Mouse (Mus musculus): ENCODE results near the gene Gabbr2. TPM values are rescaled to one million over a fixed set of nuclear protein-coding genes. Genes with fewer than 3 reads are reported as not detected.

The Gabbr2 gene
- total RNA-seq, 2 experiments from 2014 or later, result 0.05 TPM; not detected in 1

- DNase-seq (ENCODE audit: low spot score), result no peak
These were observed 74.9 kb downstream of the Gabbr2 start for GRCm38 (mm10) chr4:46916786-46917185.

- DNase-seq (ENCODE audit: low spot score), result no peak
These were observed 75.7 kb downstream of the Gabbr2 start for GRCm38 (mm10) chr4:46915934-46916333.

DNA sequence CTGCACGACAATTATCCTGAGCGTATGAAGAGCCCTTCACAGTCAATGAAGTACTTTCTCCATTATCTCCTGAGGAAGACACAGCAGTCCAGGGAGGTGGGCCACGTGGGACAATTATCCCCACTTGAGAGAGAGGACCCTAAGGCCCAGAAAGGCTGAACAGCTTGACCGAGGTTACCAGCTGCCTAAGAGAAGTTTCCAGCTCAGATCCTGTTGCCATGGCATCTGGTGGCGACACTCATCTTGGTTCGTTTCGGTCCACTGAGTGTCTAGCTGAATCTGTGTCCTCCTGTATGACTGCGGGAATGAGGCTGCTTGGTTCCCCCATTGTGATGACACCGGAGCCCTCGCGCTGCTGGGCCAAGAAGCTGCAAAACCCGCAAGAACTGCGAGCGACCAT is 76.2 kb downstream of the Gabbr2 start:
- DNase-seq (ENCODE audit: low spot score), result no peak

- no peak for DNase-seq (ENCODE audit: low spot score)
These were observed 77.1 kb downstream of the Gabbr2 start for GRCm38 (mm10) chr4:46914606-46915005.

GRCm38 (mm10) chr4:46906036-46906691 is 85.5 kb downstream of the Gabbr2 start:
- DNase-seq (ENCODE audit: low spot score), result no peak

DNA sequence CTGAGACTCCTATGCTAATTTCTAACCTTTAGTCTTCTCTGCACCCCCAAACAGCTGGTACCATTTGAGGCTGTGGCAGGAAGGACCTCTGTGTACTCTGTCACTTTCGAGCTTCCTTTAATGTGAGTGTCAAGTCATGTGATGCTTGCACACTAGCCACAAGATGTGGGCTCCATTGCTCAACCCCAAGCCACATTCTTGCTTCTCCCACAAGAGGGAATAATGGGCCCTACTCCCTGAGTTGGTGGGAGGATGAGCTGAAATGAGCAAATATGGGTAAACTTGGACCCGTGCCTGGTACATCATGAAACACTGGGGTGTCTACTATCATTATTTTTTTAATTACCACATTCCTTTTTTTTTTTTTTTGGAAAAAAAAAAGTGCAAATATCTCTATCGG is 86.5 kb downstream of the Gabbr2 start:
- DNase-seq (ENCODE audit: low spot score), result no peak

GRCm38 (mm10) chr4:46904129-46904528 is 87.5 kb downstream of the Gabbr2 start:
- no peak for DNase-seq (ENCODE audit: low spot score)

DNA sequence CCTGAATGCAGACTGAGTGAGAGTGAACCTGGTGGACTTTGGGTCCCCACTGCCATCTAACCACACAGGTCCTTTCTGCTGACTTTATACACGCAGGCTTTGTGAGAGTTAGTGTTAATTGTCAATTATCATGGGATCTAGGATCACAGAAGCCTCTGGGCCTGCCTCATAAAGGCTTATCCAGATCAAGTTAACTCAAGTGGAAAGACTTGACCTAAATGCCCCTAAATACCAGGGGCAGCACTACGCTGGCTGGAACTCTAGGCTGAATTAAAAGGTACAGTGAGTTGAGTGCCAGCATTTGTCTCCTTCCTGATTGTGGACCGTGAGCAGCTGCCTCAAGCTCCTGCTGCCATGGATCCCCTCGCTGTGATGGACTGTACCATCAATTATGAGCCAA is 93.1 kb downstream of the Gabbr2 start:
- no peak for DNase-seq (ENCODE audit: low spot score)

- DNase-seq (ENCODE audit: low spot score), result no peak
These were observed 93.9 kb downstream of the Gabbr2 start for GRCm38 (mm10) chr4:46897634-46898399.

DNA sequence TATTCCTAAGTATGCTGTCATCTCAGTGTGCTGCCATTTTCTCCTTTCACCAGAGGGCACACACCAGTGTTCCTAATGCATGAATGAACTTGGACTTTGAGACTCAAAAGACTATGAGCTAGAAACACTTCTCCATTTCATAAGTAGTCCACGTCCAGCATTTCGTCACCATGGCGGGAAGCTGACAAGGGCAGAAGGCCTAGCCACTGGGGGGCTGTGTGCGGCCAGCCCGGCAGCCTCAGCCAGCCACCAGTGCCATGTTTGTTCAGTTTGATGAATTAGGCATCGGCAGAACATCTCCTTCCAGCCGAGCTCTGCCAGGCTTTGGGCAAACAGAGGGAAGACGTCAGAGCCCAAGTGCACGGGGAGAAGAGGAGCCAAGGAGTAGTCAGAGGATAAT is 97.5 kb downstream of the Gabbr2 start:
- no peak for DNase-seq (ENCODE audit: low spot score)

- no peak for DNase-seq (ENCODE audit: low spot score)
These were observed 102.5 kb downstream of the Gabbr2 start for GRCm38 (mm10) chr4:46889175-46889574.

- no peak for DNase-seq (ENCODE audit: low spot score)
These were observed 105.9 kb downstream of the Gabbr2 start for GRCm38 (mm10) chr4:46885627-46886383.

- DNase-seq (ENCODE audit: low spot score), result no peak
These were observed 107.5 kb downstream of the Gabbr2 start for GRCm38 (mm10) chr4:46884132-46884531.

DNA sequence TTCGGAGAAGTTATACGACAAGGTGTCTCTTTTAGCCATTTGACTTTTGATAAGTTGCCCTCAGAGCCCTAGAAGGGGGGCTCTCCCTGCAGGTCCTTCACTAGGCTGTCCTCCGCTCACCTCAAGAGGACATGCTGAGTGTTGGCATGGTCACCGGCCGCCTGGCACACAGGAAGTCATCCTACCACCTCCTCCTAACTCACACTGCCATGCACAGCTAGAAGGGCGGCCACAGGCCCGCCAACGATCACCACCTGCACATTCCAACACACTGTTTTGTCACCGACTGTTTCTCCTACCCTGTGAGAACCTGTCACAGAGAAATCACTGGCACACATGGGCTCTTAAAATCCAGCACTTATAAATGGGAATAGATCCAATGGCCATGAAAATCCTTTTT is 108.1 kb downstream of the Gabbr2 start:
- DNase-seq (ENCODE audit: low spot score), result no peak

DNA sequence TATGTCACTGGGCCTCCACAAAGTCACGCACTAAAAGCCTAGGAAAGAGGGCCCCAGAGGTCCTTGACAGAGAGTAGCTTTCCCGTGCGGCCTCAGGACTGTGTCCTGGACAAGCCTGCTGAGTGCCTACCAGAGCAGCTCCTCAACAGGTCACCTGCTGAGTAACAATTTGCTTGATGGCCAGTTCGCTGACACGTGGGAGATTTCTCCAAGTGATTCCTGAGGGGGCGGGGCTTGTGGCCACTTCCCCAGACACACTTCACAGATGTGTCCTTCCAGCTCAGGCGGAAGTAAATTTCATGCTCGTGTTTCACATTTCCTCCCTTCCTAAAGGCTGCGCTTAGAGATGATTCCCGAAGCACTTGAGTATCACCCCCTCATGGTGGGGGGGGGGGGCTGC is 108.6 kb downstream of the Gabbr2 start:
- no peak for DNase-seq (ENCODE audit: low spot score)

DNA sequence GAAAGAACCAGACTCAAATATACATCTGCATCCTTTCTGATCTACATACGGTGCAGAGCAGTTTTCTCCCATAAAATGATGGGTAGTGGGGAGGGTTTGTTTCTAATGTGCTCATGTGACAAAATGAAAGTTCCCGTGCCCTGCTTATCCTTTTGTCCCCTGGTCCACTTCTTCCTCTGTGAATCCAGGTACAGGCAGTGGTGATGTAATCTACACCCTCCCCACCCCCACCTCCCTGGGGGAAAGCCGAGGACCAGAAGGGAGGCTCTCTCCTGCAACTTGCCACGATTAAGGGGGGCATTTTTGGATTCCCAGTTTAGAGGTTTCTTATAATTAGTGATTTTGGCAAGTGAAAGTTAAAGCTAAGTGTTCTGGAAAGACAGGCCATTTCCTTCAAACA is 110.4 kb downstream of the Gabbr2 start:
- no peak for DNase-seq (ENCODE audit: low spot score)

GRCm38 (mm10) chr4:46879943-46880342 is 111.7 kb downstream of the Gabbr2 start:
- DNase-seq (ENCODE audit: low spot score), result no peak

- DNase-seq (ENCODE audit: low spot score), result no peak
These were observed 118.9 kb downstream of the Gabbr2 start for GRCm38 (mm10) chr4:46872750-46873149.

- DNase-seq (ENCODE audit: low spot score), result no peak
These were observed 121.5 kb downstream of the Gabbr2 start for GRCm38 (mm10) chr4:46870157-46870556.

DNA sequence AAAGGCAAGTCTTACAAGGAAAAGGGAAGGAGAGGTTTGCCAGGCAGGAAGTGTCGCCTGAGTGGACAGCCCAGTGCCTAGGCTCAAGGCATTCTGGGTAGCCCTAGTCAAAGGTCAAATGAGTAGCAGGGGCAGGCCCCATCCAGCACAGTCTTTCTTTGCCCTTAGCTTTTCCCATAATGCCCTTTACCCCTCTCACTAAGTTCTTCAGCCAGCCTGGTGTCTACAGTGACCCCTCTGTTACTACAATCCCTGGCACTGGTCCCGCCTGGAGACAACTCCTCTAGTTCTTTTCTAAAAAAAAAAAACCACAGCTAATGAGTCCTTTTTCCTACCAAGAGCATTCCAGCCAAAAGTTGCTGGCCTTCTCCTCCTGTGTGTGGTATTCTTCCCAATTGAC is 122.3 kb downstream of the Gabbr2 start:
- no peak for DNase-seq (ENCODE audit: low spot score)

GRCm38 (mm10) chr4:46868921-46869320 is 122.8 kb downstream of the Gabbr2 start:
- no peak for DNase-seq (ENCODE audit: low spot score)

GRCm38 (mm10) chr4:46868181-46868580 is 123.5 kb downstream of the Gabbr2 start:
- DNase-seq (ENCODE audit: low spot score), result no peak

All from gastrocnemius, adult 18-20 months (tissue).